Mouse (Mus musculus): ENCODE results near the gene Cdiptos. TPM values are rescaled to one million over a fixed set of nuclear protein-coding genes. Genes with fewer than 3 reads are reported as not detected.

Gene Cdiptos
- polyA plus RNA-seq, 1 experiment from 2014 or later: 1.6 TPM

- peaks cover 4 to 9% of the 10 kb centered on the region in 2 experiments; a peak in 2 of 4 replicates for H3K4me1 ChIP-seq (ENCODE audit: control insufficient read depth in 2 of 2, insufficient read depth in 2 of 2, low read length in 2 of 2)
- no peaks in the 10 kb centered on the region for H3K36me3 ChIP-seq (ENCODE audit: control insufficient read depth, insufficient read depth, low read length)
- no peak overlapping the region for H3K4me3 ChIP-seq (ENCODE audit: control insufficient read depth in 1 of 2, insufficient read depth in 1 of 2, low read depth in 1 of 2, low read length in 2 of 2)
- H3K27me3 ChIP-seq (ENCODE audit: control insufficient read depth, insufficient read depth, low read length): peaks cover 35% of the 10 kb centered on the region
- 6% methylated on average over 26 of the region's 26 CpGs for WGBS
- H3K4me2 ChIP-seq (ENCODE audit: low read length): peak overlapping the region; percentile 95; the same call in 1 of the 2 replicates
- no peak for ATAC-seq (ENCODE audit: insufficient number of reproducible peaks, insufficient read depth, low FRiP score, low read depth)
- H3K9me3 ChIP-seq (ENCODE audit: control insufficient read depth, low read length): no peaks in the 10 kb centered on the region
- no peak overlapping the region for H3K9ac ChIP-seq (ENCODE audit: low read length)
- H3K27ac ChIP-seq (replicated peaks in 1 of 2; ENCODE audit: control insufficient read depth in 1 of 2, insufficient read depth in 1 of 2, low read depth in 2 of 2, low read length in 2 of 2): no peak overlapping the region
Observed at GRCm38 (mm10) chr7:126950647-126951615, 25.0 kb downstream of the Cdiptos start.

GRCm38 (mm10) chr7:126949793-126950646 lies 25.9 kb downstream of the Cdiptos start, which contains the start of gene Sez6l2:
Gene Sez6l2, plus strand, starts transcription at chr7:126950563.
- H3K27me3 ChIP-seq (ENCODE audit: control insufficient read depth, insufficient read depth, low read length): peaks cover 35% of the 10 kb centered on the region
- H3K36me3 ChIP-seq (ENCODE audit: control insufficient read depth, insufficient read depth, low read length): 0 out of 2 replicates have a peak, but pooled peaks cover 4% of the 10 kb centered on the region
- peaks cover 4 to 9% of the 10 kb centered on the region in 2 experiments; a peak in 2 of 4 replicates for H3K4me1 ChIP-seq (ENCODE audit: control insufficient read depth in 2 of 2, insufficient read depth in 2 of 2, low read length in 2 of 2)
- H3K4me2 ChIP-seq (ENCODE audit: low read length): peak within 1 kb of the TSS; percentile 95
- H3K4me3 ChIP-seq (ENCODE audit: control insufficient read depth in 1 of 2, insufficient read depth in 1 of 2, low read depth in 1 of 2, low read length in 2 of 2): peak within 1 kb of the TSS; percentile 39 to 46
- H3K9ac ChIP-seq (ENCODE audit: low read length): peak within 1 kb of the TSS; percentile 39; the same call in 1 of the 2 replicates
- WGBS: under 1% methylated on average over 42 of the region's 42 CpGs
- H3K9me3 ChIP-seq (ENCODE audit: control insufficient read depth, low read length): no peaks in the 10 kb centered on the region
- no peak within 1 kb of the TSS for H3K27ac ChIP-seq (replicated peaks in 1 of 2; ENCODE audit: control insufficient read depth in 1 of 2, insufficient read depth in 1 of 2, low read depth in 2 of 2, low read length in 2 of 2)
- ATAC-seq (ENCODE audit: insufficient number of reproducible peaks, insufficient read depth, low FRiP score, low read depth): peak; percentile 83

GRCm38 (mm10) chr7:126949403-126949792 lies 26.5 kb downstream of the Cdiptos start, which contains the start of gene Asphd1:
Gene Asphd1, minus strand, starts transcription at chr7:126949582.
- H3K27ac ChIP-seq (replicated peaks in 1 of 2; ENCODE audit: control insufficient read depth in 1 of 2, insufficient read depth in 1 of 2, low read depth in 2 of 2, low read length in 2 of 2): no peak within 1 kb of the TSS
- 1% methylated on average over 21 of the region's 21 CpGs for WGBS
- H3K4me1 ChIP-seq (ENCODE audit: control insufficient read depth in 2 of 2, insufficient read depth in 2 of 2, low read length in 2 of 2): peaks cover 4 to 9% of the 10 kb centered on the region in 2 experiments; a peak in 2 of 4 replicates
- H3K4me3 ChIP-seq (ENCODE audit: control insufficient read depth in 1 of 2, insufficient read depth in 1 of 2, low read depth in 1 of 2, low read length in 2 of 2): peak within 1 kb of the TSS; percentile 39 to 46
- H3K9ac ChIP-seq (ENCODE audit: low read length): peak within 1 kb of the TSS; percentile 39; the same call in 1 of the 2 replicates
- H3K36me3 ChIP-seq (ENCODE audit: control insufficient read depth, insufficient read depth, low read length): peaks cover 11% of the 10 kb centered on the region; the same call in 1 of the 2 replicates
- no peaks in the 10 kb centered on the region for H3K9me3 ChIP-seq (ENCODE audit: control insufficient read depth, low read length)
- peak within 1 kb of the TSS; percentile 95 for H3K4me2 ChIP-seq (ENCODE audit: low read length)
- ATAC-seq (ENCODE audit: insufficient number of reproducible peaks, insufficient read depth, low FRiP score, low read depth): no peak; the same call in none of the 2 replicates
- peaks cover 35% of the 10 kb centered on the region for H3K27me3 ChIP-seq (ENCODE audit: control insufficient read depth, insufficient read depth, low read length)

GRCm38 (mm10) chr7:126948626-126949025 lies 27.3 kb downstream of the Cdiptos start:
- H3K27me3 ChIP-seq (ENCODE audit: control insufficient read depth, insufficient read depth, low read length): peaks cover 35% of the 10 kb centered on the region
- no peak for ATAC-seq (ENCODE audit: insufficient number of reproducible peaks, insufficient read depth, low FRiP score, low read depth)

GRCm38 (mm10) chr7:126946530-126946929 lies 29.4 kb downstream of the Cdiptos start:
- no peak for ATAC-seq (ENCODE audit: insufficient number of reproducible peaks, insufficient read depth, low FRiP score, low read depth)
- Histone ChIP-seq H3K9me3 (ENCODE audit: control insufficient read depth, low read length) (no peaks in the 10 kb centered on the region), H3K36me3 (ENCODE audit: control insufficient read depth, insufficient read depth, low read length) (peaks cover 14% of the 10 kb centered on the region; the same call in 1 of the 2 replicates), H3K9ac (ENCODE audit: low read length) (no peak overlapping the region), H3K4me1 (ENCODE audit: control insufficient read depth in 2 of 2, insufficient read depth in 2 of 2, low read length in 2 of 2) (peaks cover 4 to 9% of the 10 kb centered on the region in 2 experiments; a peak in 2 of 4 replicates), H3K27me3 (ENCODE audit: control insufficient read depth, insufficient read depth, low read length) (peaks cover 16% of the 10 kb centered on the region), H3K4me2 (ENCODE audit: low read length) (no peak overlapping the region), H3K27ac (replicated peaks in 1 of 2; ENCODE audit: control insufficient read depth in 1 of 2, insufficient read depth in 1 of 2, low read depth in 2 of 2, low read length in 2 of 2) (no peak overlapping the region), H3K4me3 (ENCODE audit: control insufficient read depth in 1 of 2, insufficient read depth in 1 of 2, low read depth in 1 of 2, low read length in 2 of 2) (no peak overlapping the region)
- WGBS: 60% methylated on average over 3 of the region's 3 CpGs

More at GRCm38 (mm10) chr7:126948626-126949025, 27.3 kb downstream of the Cdiptos start:
- Histone ChIP-seq H3K27ac (replicated peaks in 1 of 2; ENCODE audit: control insufficient read depth in 1 of 2, insufficient read depth in 1 of 2, low read depth in 2 of 2, low read length in 2 of 2) (no peak overlapping the region), H3K9ac (ENCODE audit: low read length) (no peak overlapping the region), H3K4me2 (ENCODE audit: low read length) (no peak overlapping the region), H3K4me1 (ENCODE audit: control insufficient read depth in 2 of 2, insufficient read depth in 2 of 2, low read length in 2 of 2) (peaks cover 4 to 9% of the 10 kb centered on the region in 2 experiments; a peak in 2 of 4 replicates), H3K4me3 (ENCODE audit: control insufficient read depth in 1 of 2, insufficient read depth in 1 of 2, low read depth in 1 of 2, low read length in 2 of 2) (no peak overlapping the region), H3K9me3 (ENCODE audit: control insufficient read depth, low read length) (no peaks in the 10 kb centered on the region), H3K36me3 (ENCODE audit: control insufficient read depth, insufficient read depth, low read length) (peaks cover 11% of the 10 kb centered on the region; the same call in 1 of the 2 replicates)
- 75% methylated on average over 10 of the region's 10 CpGs for WGBS

GRCm38 (mm10) chr7:126941801-126942200 lies 34.1 kb downstream of the Cdiptos start:
- Histone ChIP-seq H3K9me3 (ENCODE audit: control insufficient read depth, low read length) (no peaks in the 10 kb centered on the region), H3K27me3 (ENCODE audit: control insufficient read depth, insufficient read depth, low read length) (no peaks in the 10 kb centered on the region), H3K4me1 (ENCODE audit: control insufficient read depth in 2 of 2, insufficient read depth in 2 of 2, low read length in 2 of 2) (no peaks in the 10 kb centered on the region), H3K27ac (replicated peaks in 1 of 2; ENCODE audit: control insufficient read depth in 1 of 2, insufficient read depth in 1 of 2, low read depth in 2 of 2, low read length in 2 of 2) (no peak overlapping the region), H3K4me3 (ENCODE audit: control insufficient read depth in 1 of 2, insufficient read depth in 1 of 2, low read depth in 1 of 2, low read length in 2 of 2) (no peak overlapping the region), H3K36me3 (ENCODE audit: control insufficient read depth, insufficient read depth, low read length) (peaks cover 22% of the 10 kb centered on the region), H3K9ac (ENCODE audit: low read length) (no peak overlapping the region), H3K4me2 (ENCODE audit: low read length) (no peak overlapping the region)
- WGBS: 73% methylated on average over 5 of the region's 5 CpGs
- no peak for ATAC-seq (ENCODE audit: insufficient number of reproducible peaks, insufficient read depth, low FRiP score, low read depth)

GRCm38 (mm10) chr7:126941171-126941570 lies 34.7 kb downstream of the Cdiptos start:
- H3K36me3 ChIP-seq (ENCODE audit: control insufficient read depth, insufficient read depth, low read length): peaks cover 29% of the 10 kb centered on the region
- WGBS: 50% methylated on average over 6 of the region's 6 CpGs
- H3K9me3 ChIP-seq (ENCODE audit: control insufficient read depth, low read length): no peaks in the 10 kb centered on the region
- H3K9ac ChIP-seq (ENCODE audit: low read length): no peak overlapping the region
- no peaks in the 10 kb centered on the region for H3K27me3 ChIP-seq (ENCODE audit: control insufficient read depth, insufficient read depth, low read length)
- H3K27ac ChIP-seq (replicated peaks in 1 of 2; ENCODE audit: control insufficient read depth in 1 of 2, insufficient read depth in 1 of 2, low read depth in 2 of 2, low read length in 2 of 2): no peak overlapping the region
- ATAC-seq (ENCODE audit: insufficient number of reproducible peaks, insufficient read depth, low FRiP score, low read depth): no peak
- no peaks in the 10 kb centered on the region for H3K4me1 ChIP-seq (ENCODE audit: control insufficient read depth in 2 of 2, insufficient read depth in 2 of 2, low read length in 2 of 2)
- no peak overlapping the region for H3K4me2 ChIP-seq (ENCODE audit: low read length)
- H3K4me3 ChIP-seq (ENCODE audit: control insufficient read depth in 1 of 2, insufficient read depth in 1 of 2, low read depth in 1 of 2, low read length in 2 of 2): no peak overlapping the region

Measured in heart, embryonic 14.5 days (tissue).